Mouse (Mus musculus): ENCODE results near the gene Fam13a.

Fam13a gene

DNA sequence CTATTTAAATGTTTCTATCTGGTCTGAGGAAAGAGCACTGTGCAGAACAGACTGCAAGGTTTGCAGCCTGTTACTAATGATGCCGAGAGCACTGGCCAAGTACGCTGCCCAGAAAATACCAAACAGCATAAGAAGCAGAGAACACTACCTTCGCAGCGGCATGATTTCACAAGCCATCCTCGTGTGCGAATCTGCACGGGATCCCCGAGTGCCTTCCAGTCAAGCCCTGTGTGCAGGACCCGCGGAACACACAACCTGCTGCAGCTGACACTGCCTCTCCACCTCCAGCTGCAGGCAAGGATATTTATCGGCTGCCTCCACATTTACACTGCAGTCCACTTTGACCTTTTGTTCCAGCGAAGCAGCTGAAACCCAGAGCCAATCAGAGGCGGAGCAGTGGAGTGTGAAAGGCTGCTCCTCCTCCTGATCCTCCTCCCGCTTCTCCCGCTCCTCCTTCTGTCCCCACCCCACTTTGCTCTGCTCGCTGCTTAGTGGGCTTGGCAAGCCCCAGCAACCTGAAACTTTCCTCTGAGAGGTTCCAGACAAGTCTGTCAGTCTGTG lies at the start of gene Fam13a:
Fam13a (minus strand) TSS at position 386 of the 561 bp plus-strand sequence.
- DNase-seq (ENCODE audit: low spot score), result peak; percentile 94

DNA sequence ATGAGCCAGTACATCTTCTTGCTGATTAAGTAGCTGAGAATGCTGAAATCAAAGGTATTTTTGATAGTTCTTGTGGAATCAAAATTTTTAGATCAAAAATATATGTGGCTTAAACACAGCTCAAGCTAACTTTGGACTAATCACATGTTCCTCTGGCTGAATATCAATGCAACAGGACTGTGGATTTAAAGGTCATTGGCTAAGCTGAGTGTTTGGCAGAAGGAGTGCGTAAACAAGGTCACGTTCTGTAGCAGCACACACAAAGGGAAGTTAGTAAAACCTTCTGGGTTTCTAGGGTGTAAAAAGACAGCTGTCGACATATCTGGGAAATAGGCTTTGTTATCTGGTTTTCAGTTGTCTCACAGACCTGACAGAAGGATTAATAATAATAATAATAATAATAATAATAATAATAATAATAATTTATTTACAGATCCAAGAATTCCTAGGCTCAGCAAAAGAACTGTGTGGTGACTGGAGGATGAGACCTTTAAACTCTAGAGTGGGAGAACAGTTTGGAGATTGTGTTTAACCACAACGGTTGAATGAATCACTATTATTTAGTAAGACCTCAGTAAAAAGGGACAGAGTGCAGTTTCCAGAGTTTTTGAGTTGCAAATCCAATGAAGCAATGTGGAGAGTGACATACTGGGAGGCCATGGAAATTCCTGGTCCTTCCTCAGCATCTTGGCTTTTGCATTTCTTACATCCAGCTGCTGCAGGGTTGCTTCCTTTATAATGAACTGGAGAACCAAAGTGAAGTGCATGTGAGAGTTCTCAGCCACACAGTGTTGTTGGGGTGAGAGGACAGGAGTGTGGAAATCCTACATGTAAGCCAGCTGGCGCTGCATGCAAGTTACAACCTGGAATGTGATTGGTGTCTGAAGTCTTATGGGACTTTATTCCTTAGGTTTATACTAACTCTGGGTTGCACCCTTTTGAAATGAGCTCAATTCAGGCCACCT lies 48.0 kb upstream of the Fam13a start:
- no peak for DNase-seq (ENCODE audit: low spot score)

DNA sequence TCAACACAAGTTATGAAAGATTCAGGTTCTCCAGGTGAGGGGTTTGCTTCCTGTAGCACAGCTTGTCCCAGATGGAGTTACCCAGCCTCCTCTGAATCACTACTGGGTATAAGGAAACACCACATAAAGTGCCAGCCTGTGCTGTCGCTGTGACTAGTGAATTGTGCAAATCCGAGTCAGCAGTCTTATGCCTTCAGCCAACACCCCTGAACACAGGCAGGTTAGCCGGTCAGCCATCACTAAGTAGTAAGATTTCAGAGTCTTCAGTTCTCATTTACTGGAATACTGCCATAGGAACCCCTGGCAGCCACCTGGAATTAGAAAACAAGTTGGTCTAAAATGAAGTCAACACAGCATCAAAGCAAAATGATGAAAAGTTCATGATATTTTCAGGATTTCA lies 47.3 kb upstream of the Fam13a start:
- DNase-seq (ENCODE audit: low spot score), result no peak

DNA sequence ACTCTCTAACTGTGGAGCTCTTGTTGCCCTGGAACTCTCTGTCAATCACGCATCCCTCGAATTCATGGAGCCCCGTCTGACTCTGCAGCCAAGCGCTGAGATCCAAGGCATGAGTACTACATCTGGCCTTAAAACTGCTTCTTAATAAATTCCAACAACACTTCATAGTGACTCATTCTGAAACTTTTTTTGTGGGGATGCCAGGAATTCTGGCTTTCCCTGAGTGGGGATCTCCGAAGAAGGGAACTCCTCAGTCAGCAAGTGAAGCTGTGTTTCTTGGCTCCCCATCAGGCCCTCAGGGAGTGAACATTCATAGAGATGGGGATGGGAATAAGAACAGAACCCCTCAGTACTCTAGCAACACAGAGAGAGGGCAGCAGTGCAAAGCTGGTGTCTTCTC lies 43.8 kb upstream of the Fam13a start:
- no peak for DNase-seq (ENCODE audit: low spot score)

DNA sequence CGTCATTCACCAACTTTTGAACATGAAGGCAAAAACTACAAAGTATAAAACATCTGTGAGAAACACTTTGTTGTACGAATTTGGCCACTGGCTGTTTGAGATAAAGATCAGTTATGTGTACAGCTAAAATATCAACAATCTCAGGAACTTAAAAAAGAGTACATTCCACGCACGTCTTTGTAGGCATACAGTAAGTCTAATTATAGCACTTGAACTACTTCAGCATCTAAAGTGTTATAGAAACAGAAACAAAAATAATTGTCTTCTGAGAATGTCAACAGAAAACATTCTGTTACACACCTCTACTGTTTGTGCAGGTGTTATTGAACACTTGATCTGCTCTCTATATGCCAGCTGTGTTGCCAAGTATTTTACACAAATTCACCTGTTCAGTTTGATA lies 40.1 kb upstream of the Fam13a start:
- DNase-seq (ENCODE audit: low spot score), result no peak

DNA sequence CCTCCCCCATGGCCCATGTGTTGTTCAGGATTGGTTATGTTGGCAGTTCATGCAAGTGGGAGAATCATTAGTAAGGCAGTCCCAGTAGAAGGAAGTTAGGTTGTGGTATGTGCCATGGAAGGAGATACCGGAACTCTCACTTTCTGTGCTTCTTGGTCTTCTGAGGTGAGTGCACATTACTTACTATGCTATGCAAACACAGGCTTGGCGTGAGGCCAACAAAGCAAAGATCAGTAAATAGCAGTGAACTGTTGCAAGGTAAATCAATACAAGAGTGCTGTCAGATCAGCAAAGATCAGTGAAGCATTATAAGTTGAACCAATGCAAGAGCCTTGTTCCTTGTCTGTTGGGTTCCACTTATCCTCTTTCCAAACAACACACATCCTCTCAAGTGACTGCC lies 28.9 kb upstream of the Fam13a start:
- no peak for DNase-seq (ENCODE audit: low spot score)

DNA sequence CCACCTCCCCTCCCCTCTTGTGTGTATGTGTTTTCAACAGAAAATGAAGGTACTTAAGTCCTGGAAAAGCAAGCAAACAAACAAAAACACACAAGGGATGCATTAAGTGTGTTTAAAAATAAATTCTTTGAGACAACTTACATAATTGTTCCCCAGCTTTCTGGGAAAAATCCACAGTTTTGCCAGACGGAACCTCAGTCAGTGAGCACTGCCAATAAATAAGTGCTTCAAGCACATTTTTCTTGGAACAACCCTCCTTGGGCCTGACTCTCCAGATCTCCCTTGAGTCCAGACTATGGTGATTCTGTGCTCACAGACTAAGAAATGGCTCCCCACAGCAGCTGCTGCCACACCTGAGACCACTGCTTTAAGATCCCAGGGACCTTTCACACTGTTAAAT lies 15.4 kb upstream of the Fam13a start:
- no peak for DNase-seq (ENCODE audit: low spot score)

DNA sequence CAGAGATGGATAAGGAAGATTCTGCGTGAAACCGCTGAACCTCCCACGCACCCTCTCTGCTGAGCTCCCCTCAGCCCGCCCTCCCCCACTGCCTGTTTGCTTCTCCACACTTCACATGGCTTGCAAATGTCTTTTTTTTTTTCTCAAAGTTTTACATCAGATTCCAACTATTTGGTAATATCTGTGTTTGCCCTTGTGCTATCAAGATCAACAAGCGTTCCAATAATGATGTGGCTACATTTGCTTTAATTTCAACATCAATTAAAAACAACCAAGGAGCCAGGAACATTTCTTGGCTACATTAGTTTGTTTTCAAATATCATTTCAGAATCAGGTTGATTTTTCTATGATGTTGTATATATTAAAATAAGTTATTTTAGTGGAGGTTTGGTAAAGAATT lies 8.4 kb upstream of the Fam13a start:
- DNase-seq (ENCODE audit: low spot score), result no peak

DNA sequence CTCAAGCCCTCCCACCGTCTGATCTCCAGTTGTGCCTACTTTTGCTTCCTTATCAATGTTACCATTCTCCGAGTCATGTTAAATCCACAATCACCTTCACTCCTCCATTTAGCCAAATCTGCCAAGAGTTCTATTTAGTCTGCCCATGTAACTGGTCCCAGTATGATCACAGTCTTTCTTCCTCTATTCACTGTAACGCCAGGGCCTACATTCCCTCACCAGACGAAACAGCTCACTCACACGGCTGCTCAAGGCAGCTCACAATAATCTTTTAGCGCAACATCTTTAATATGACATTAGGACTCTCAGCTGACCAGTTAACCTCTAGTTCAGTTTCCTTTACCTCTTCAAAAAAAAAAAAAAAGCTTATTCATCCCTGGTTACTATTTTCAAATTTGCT lies 7.2 kb upstream of the Fam13a start:
- no peak for DNase-seq (ENCODE audit: low spot score)

DNA sequence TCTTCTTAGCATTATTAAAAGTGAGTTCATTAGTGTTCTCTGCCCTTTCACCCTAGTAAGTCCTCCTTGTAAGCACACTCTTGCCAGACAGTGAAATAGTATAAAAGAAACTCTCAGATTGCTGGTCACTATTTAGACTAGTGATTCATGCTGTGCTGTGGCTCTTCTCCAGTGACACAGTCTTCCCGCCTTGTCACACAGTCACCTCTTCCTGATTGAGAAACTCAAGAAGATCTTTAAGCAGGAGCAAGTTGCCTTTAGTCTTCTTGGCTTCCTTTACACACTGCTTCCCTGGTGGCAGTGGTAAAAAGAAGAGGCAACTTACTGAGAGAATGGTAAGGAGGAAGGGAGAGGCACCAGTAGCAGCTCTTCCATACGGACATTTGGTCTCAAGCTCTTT lies 6.3 kb upstream of the Fam13a start:
- no peak for DNase-seq (ENCODE audit: low spot score)

DNA sequence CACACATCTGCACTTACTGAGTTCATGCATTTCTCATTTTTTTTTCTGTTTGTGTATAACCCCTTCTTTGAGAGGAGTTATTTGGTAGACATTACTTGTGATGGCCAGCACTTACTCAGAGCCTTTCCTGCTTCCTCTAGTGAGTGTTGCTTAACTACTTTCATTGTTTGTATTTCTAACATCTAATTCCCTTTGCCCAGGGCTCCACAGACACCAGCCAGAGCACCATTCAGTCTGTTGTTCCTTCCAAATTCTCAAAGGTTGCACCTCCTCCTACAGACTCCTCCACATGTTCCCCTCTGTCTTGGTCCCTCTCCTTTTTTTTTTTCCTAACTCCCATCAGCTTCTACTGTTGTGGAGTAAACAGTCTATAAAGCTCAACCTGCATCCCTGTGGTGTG lies 5.7 kb upstream of the Fam13a start:
- DNase-seq (ENCODE audit: low spot score), result no peak

DNA sequence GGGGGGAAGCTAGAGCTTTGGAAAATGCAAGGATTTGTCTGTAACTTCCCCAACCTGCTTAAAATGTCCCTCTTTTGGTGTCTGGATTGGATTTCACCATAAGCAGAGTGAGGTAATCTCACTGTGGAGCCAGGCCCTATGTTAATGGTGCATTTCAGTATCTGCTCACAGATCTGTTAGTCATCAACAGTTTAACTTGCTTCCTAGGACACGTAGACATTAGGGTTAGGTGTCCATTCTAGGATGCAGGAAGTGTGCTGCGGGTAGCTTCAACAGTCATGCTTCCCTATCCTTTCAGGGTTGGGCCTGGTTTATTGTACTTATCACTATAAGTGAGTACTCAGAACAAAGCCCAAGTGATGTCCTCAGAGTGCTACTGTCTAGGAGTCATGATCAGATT lies 4.5 kb upstream of the Fam13a start:
- DNase-seq (ENCODE audit: low spot score), result no peak

DNA sequence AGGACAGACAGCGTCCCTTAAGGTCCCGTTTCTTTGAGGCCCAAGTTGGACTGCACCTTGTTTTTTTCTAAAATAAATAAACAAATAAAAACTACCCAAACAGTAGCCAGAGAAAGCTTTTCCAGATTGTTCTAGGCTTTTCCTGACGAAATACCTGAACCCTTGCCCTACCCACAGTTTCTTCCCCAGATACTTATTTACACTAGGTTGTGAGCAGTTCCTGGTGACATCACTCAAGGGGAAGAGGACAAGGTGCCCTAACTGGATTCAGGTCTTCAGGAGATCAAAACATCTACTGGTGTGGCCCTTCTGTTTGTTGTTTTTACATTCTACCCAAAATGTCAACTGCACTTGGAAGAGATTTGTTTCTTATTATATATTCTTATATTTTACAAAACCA lies 457 bp upstream of the Fam13a start:
- DNase-seq (ENCODE audit: low spot score), result peak; percentile 10

DNA sequence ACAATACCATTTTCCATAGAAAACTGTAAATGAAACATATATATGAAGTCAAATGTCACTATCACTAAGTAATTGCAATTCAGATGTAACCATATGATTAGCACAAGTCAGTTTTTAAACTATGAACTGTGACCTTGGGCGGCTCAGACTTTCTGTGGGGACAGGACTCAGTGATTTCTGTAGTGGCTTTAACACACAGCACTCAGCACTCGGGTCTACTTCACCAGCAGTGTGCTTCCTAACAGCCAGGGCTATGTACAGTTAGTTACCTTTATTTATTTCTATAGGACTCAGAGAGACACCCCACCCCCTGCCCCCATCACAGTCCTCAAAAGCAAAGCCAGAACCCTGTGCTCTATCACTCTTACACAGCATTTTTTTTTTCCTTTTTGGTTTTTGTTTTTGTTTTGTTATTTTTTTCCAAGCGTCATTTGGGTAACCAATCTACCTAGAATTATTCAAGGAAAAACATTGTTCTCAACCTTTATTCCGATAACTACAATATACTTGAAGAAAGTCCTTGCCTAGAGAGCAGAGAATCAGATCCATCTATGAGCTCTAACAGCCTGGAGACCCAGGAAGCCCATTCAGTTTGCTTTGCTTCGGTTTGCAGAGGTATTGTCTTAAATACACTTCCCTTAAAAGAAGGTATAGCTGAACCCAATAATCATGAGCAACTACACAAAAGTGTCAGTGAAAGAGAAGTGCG lies 740 bp downstream of the Fam13a start:
- DNase-seq (ENCODE audit: low spot score), result no peak

DNA sequence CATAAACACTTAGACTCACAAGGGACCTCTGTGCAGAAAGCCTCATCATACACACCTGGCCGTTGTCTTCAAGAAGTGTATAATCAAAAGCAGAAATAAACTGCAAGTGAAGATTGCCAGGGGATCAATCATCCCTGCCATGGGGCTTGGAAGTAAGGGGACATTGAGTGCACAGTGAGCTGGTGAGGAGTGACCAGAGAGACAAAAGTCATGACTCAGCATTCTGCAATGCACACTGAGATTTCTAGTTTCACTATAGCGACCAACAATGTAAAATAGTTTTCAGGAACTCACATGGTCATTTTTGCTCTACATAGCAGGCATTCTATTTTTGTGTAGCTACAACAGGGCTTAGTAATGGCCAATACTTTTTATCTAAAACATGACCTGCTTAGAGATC lies 1.7 kb downstream of the Fam13a start:
- DNase-seq (ENCODE audit: low spot score), result no peak

DNA sequence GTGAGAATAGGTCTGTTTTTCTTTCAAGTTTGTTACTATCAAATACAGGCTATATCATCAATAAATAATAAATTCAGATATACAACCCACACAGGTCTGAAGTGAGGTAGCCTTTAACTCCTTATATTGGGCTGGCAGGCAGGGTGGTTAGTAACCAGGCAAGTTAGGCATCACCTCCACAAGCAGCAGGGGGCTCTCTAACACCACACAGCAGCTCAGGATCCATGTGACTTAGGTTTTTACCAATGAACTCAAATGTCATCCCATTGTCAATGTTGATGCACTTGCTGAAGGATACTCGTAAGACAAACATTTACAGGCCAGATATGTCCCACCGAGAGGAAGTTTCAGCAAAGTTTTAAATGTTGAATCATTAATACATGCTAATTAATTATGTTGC lies 4.0 kb downstream of the Fam13a start:
- DNase-seq (ENCODE audit: low spot score), result peak; percentile 44

DNA sequence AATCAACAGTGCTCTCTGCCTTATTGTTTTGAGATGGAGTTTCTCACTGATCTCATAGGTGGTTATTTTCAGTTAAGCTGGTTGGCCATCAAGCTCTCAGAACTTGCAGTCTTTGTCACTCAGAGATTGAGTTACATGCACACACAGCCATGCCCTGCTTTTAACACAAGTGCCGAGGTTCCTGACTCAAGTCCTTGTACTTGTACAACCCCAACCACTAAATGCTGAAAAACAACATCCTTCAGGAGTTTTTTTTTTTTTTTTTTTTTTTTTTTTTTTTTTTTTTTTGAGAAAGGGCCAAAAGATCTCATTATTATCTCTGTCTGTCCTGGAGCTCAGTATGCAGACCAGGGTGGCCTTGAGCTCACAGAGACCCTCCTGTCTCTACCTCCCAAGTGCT lies 4.5 kb downstream of the Fam13a start:
- no peak for DNase-seq (ENCODE audit: low spot score)

DNA sequence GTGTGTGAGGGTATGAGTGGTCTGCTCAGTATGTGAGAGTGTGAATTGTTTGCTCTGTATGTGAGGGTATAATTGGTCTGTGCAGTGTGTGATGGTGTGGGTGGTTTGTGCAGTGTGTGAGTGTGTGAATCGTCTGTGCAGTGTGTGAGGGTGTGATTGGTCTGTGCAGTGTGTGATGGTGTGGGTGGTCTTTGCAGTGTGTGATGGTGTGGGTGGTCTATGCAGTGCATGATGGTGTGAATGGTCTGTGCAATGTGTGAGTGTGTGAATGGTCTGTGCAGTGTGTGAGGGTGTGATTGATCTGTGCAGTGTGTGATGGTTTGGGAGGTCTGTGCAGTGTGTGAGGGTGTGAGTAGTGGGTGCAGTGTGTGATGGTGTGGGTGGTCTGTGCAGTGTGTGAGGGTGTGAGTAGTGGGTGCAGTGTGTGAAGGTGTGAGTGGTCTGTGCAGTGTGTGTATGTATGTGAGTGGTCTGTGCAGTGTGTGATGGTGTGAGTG lies 8.0 kb downstream of the Fam13a start:
- no peak for DNase-seq (ENCODE audit: low spot score)

DNA sequence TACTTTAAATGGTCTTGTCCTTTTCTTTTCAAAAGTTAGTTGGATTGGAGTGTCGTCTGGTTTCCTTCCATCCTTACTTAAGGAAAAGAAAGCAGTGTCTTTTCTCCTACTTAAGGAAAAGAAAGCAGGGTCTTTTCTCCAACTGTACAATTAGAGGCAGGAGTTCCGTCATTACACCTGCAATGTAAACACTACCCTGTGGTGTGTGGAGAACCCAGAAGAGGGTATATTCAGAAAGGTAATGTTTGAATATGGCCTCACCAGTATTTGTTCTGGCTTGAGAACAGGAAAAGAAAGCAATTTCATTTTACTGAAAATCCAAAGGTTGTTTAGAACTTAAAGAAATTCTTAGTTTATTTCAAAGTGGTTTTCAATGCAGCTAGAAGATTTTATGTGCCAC lies 9.6 kb downstream of the Fam13a start:
- DNase-seq (ENCODE audit: low spot score), result no peak

DNA sequence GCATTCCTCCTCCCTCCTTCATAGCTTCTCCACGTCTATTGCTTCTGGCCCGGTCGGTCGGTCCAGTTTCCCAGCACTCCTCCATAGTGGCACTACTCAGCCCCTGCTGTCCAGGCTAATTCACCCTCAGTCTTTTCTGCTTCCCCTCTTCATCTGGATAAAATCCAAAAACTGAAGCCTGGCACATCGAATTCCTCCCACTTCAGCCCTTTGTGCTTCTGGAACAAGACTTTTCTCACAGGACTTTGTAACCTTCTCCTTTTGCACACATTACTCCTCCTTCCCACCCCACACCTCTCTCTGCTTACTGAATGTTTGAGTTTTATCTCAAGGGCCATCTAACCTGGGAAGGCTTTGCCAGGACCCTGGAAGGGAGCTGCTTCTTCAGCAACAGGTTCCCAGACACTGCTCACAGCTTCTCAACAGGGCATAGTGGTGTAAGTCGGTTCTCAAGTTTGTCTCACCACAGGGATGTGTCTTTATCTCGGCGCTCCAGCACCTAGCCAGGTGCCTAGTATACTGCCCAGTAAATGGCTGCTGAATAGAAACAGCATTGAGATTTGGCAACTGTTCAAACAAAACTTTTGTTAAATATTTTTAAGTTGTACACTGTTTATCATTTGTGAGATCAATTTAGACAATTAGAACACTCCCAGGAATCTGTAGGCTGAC lies 10.1 kb downstream of the Fam13a start:
- no peak for DNase-seq (ENCODE audit: low spot score)

DNA sequence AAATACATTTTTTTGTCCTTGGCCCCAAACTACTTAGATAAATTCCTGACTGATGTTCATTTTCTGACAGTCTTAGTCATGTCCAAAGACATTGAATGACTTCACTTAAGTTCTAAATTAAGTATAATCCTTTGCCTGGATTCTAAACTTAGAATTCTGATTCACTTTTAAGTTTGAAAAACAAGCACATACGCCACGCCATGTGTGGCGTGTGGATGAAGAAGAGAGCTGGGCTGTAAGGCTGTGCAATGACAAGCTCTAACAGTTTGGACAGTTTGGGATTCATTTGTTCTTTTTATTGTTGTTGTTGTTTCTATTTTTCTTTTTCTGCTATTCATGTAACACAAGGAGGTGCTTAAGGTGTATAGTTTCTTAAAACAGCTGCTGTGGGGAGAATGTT lies 13.6 kb downstream of the Fam13a start:
- DNase-seq (ENCODE audit: low spot score), result no peak

DNA sequence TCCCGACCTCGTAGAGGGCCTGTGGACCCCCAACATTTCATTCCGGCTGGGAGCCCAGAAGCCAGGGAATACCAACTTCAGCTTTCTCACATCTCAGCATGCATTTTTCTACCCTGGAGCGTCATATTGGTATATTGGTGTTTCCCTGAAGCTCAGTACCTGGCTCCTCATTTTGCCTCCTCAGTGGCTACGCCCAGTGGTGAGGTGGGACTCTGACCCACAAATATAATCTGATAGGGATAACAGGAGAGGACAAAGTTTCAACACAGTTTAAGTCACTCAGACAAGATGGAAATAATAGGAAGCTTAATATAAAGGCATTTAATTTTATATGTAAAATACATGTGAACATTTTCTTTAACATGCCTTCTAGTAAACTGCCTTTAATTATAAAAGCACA lies 19.7 kb downstream of the Fam13a start:
- no peak for DNase-seq (ENCODE audit: low spot score)

Data from embryo, embryonic 10.5 days (tissue).